Mouse (Mus musculus): ENCODE results near the gene Chrna3. TPM values are rescaled to one million over a fixed set of nuclear protein-coding genes. Genes with fewer than 3 reads are reported as not detected.

Chrna3 gene
- under 1 TPM; 0.61 to 0.95 TPM for total RNA-seq (2021)
- long read RNA-seq, experiment 1, result 0 reads
- long read RNA-seq, experiment 2, full-length matches to known transcripts, result 2 of 2 reads
- long read RNA-seq, experiment 2, partial matches to known transcripts, result 0 of 2 reads
- long read RNA-seq, experiment 2, other reads (novel, unspliced or antisense), result 0 of 2 reads

DNA sequence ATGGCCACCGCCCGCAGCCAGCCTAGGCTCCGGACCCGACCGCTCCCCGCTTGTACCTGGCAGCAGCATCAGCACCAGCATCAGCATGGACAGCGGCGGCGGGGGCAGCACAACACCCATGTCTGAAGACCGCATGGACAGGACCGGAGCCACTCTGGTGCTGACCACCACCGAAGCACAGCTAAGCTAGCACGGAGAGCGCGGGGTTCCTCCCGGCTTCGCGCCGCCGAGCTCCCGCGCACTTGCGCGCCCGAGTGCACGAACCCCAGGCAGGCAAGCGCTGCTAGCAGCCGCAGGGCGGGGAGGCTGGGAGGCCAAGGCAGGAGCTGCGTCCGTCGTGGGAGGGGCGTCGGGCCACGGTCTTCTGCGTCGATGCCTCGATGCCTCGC, at the start of gene Chrna3:
Chrna3 (minus strand) TSS at position 288 of the 389 bp plus-strand sequence.
- Histone ChIP-seq H3K27ac (no peak within 1 kb of the TSS), H3K4me3 (peak within 1 kb of the TSS; percentile 30)
- no peak for TF ChIP-seq CTCF (IDR thresholded peaks at IDR 0.05)
- intact Hi-C loops (cut with DNase I), result loop anchor here (10.0 kb wide), 1 partner anchor 369 kb away; no protein-coding TSS in a partner anchor
- peak in 1 of 2 experiments; percentile 18 for DNase-seq (ENCODE audit: extremely low spot score in 1 of 2, low spot score in 2 of 2)

DNA sequence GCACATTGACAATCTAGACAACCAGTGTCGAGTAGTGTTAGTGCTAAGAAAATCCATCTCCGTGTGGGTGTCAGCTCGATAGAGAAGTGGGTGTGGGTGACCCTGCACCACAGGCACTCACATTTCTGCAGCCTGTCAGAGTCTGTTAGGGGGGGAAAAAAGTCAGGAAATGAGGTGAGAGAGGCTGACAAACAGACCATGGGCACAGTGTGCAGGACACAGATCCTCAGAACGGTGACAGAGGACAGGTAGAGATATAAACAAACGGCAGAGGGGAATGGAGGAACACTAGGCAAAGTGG, 41.6 kb upstream of the Chrna3 start:
- TF ChIP-seq CTCF (IDR thresholded peaks at IDR 0.05), result no peak
- no peak overlapping the region for H3K4me3 ChIP-seq
- no peak for DNase-seq (ENCODE audit: extremely low spot score in 1 of 2, low spot score in 2 of 2)
- no peak overlapping the region for H3K27ac ChIP-seq
- intact Hi-C loops (cut with DNase I), result no loop called here

DNA sequence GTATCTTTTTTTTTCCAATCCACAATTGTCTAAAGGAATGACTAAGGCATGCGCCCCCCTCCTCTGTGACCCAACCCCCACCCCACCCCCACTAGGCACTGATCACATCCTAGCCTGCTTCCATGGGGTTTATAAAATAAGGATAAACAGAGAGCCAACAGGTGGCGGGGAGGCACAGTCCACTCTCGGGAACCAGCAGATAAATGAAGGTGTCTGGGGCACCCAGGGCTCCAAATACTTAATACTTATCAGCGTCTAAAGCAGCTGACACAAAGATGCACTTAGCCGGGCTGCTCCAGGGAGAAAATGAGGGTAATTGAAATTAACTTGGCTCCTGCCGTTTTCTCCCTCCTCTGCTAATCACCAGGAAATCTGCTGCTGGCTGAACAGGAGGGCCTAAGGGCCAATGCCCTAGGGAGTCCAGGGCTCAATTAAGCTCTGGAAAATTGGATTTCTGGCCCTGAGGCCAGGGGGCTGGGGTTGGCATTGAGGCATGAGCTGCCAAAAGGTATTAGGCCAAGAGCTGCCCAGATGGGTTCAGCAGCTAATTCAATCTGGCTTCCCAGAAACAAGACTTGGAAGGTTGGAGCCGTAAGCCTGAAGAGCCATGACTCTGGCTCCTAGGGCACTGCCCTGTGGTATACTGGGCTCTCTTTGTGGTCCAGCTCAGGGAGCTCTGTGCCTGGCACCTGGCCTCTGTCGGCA, 41.0 kb upstream of the Chrna3 start:
- intact Hi-C loops (cut with DNase I), result no loop called here
- DNase-seq (ENCODE audit: extremely low spot score in 1 of 2, low spot score in 2 of 2), result no peak
- TF ChIP-seq CTCF (IDR thresholded peaks at IDR 0.05), result no peak
- Histone ChIP-seq H3K27ac (no peak overlapping the region), H3K4me3 (no peak overlapping the region)

DNA sequence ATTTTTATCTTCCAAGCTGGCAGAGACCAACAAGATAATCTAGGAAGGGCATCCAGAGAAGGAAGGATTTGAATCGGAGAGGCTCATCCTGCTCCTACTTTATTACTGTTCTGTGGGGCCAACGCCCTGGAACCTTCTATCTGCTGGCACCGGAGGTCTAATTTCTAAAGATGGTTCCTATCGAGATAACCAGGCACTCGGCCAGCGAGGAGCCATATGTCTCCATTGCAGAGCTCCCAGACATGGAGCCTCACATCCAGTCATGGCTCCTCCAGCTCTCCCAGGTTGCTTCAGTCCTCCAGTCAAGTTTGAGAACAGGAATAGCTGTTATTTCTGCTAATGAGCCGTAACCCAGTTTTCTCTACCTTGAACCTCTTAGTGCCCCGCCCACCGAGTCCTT, 38.9 kb upstream of the Chrna3 start:
- DNase-seq (ENCODE audit: extremely low spot score in 1 of 2, low spot score in 2 of 2), result no peak
- no peak for TF ChIP-seq CTCF (IDR thresholded peaks at IDR 0.05)
- Histone ChIP-seq H3K27ac (no peak overlapping the region), H3K4me3 (no peak overlapping the region)
- intact Hi-C loops (cut with DNase I), result loop anchor here (2.0 kb wide), 1 partner anchor 14 kb away; no protein-coding TSS in a partner anchor

DNA sequence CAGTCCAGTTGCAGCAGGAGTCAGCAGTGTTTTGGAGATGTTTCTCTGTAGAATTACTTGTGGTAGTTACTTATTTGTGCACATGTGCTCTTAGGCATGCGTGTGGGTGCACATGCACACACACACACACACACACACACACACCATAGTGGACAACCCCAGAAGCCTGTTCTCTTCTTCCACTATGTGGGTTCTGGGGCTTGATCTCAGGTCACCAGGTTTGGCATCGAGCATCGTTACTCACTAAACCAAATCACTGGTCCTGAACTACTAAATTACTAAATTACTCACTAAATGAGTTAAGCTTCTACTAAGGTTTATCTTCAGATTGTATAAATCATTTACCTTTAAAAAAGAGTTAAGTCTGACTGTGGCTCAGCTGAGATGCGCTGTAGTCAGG, 31.7 kb upstream of the Chrna3 start:
- Histone ChIP-seq H3K27ac (no peak overlapping the region), H3K4me3 (no peak overlapping the region)
- TF ChIP-seq CTCF (IDR thresholded peaks at IDR 0.05), result no peak
- DNase-seq (ENCODE audit: extremely low spot score in 1 of 2, low spot score in 2 of 2), result no peak
- intact Hi-C loops (cut with DNase I), result no loop called here

DNA sequence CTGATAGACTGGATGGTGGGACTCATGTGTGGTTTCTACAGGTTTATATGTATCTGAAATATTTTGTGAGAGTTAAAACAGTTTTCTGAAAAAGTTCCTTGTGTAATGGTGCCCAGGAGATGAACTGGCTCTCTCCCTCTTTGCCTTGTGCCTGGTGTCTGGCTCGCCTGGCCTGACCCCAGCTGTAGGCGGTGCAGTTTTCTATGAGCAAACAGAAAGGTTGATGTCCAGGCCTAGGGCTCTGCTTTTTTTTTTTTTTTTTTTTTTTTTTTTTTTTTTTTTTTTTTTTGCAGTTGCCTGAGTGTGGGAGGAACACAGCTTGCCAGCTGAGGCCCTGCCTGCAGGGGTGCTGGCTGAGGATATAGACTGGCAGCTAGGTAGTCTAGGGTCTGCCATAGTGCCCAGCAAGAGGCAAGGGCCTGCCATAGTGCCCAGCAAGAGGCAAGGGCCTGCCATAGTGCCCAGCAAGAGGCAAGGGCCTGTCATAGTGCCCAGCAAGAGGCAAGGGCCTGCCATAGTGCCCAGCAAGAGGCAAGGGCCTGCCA, 29.1 kb upstream of the Chrna3 start:
- intact Hi-C loops (cut with DNase I), result no loop called here
- TF ChIP-seq CTCF (IDR thresholded peaks at IDR 0.05), result no peak
- DNase-seq (ENCODE audit: extremely low spot score in 1 of 2, low spot score in 2 of 2), result no peak
- no peak overlapping the region for H3K4me3 ChIP-seq
- no peak overlapping the region for H3K27ac ChIP-seq

DNA sequence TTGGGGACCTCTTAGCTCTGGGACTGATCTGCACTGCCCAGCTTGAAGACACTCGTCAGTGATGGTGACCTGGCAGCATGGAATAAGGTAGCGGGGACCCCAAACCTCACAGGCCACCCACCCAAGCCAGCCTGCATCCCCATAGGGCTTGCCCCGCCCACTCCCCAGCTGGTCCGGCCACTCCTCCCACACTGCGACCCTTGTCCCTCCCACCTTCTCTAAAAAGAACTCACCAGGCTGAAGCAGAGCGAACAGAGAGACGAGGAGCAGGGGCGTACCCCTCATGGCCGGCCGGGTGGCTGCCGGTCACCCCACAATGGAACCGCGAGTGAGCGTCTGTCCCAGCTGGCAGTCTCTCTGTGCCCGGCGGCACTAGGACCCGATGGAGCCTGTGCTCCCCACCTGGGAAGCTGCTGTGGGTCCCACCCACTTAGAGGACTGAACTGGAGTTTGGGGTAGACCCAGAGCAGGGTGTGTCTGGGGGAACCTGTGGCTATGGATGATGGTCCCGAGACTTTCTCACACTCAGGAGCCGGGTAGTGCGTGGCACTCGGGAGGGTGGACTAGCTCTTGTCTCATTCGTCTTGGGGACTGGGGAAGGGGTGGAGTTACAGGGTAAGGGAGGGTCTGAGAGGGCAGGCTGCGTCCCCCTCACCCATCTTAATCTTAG, 22.0 kb upstream of the Chrna3 start, which contains the start of gene Chrnb4:
Chrnb4 (minus strand) TSS at position 569 of the 670 bp plus-strand sequence.
- DNase-seq (ENCODE audit: extremely low spot score in 1 of 2, low spot score in 2 of 2), result no peak
- H3K4me3 ChIP-seq, result peak within 1 kb of the TSS; percentile 33
- intact Hi-C loops (cut with DNase I), result loop anchor here (5.0 kb wide), 1 partner anchor 264 kb away; no protein-coding TSS in a partner anchor
- H3K27ac ChIP-seq, result no peak within 1 kb of the TSS
- TF ChIP-seq CTCF (IDR thresholded peaks at IDR 0.05), result no peak

DNA sequence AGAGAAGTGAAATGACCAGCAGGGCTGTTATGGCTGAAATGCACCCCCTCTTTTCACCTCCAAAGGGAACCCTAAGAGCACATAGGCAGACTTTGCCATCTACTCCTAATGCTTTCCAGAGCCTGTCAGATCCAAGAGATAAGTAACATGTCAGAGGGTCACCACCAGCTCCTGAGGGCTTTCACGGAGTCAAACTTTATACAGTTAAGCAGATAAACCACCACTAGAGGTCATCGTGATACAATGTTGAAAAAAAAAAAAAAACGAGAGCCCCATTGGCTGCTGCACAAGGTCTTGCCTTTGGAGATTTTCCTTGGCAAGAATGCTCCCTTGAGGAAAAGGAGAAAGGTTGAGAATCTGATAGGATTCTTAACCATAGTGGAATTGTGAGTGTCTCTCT, 20.4 kb upstream of the Chrna3 start:
- Histone ChIP-seq H3K4me3 (no peak overlapping the region), H3K27ac (no peak overlapping the region)
- intact Hi-C loops (cut with DNase I), result loop anchor here (5.0 kb wide), 1 partner anchor 266 kb away; no protein-coding TSS in a partner anchor
- no peak for DNase-seq (ENCODE audit: extremely low spot score in 1 of 2, low spot score in 2 of 2)
- TF ChIP-seq CTCF (IDR thresholded peaks at IDR 0.05), result peak; percentile 40

DNA sequence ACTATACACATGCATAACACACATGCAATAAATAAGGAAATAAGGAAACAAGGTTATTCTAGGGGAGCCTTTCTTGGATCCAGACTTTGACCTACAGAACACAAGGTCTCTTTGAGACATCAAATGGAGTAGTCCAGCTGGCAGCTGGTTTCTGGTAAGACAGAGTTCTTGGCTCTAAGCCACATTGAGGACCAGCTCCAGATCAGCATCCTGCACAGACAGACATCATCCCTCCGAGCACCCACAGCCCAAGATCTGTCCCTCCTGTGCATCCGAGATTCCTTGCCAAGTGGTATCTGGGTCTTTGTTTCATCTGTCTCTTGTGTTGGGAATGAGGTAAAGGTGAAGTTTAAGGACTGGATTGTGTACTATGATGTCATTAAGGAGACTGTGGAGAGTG, 18.6 kb upstream of the Chrna3 start:
- TF ChIP-seq CTCF (IDR thresholded peaks at IDR 0.05), result no peak
- DNase-seq (ENCODE audit: extremely low spot score in 1 of 2, low spot score in 2 of 2), result no peak
- Histone ChIP-seq H3K4me3 (no peak overlapping the region), H3K27ac (no peak overlapping the region)
- intact Hi-C loops (cut with DNase I), result loop anchor here (5.0 kb wide), 1 partner anchor 267 kb away; no protein-coding TSS in a partner anchor

DNA sequence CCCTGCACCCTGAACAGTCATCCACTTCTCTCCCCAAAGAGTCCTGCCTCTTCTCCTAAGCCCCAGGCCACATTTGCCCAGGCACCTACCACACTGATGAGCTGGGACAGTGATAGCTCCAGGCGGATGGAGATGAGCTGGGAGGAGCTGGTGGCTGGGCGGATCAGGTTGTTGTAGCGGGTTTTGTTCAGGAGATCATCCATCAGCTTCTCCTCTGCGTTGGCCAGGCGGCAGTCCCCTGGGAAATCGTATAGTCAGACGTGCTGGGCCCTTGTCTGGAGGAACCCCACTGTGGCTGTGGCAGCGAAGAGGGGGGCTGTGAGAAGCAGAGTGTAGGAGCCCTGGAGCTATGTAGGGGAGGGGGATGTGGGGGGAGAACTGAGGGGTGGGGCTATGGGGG, 17.3 kb upstream of the Chrna3 start:
- Histone ChIP-seq H3K4me3 (no peak overlapping the region), H3K27ac (no peak overlapping the region)
- no peak for DNase-seq (ENCODE audit: extremely low spot score in 1 of 2, low spot score in 2 of 2)
- no peak for TF ChIP-seq CTCF (IDR thresholded peaks at IDR 0.05)
- intact Hi-C loops (cut with DNase I), result no loop called here

DNA sequence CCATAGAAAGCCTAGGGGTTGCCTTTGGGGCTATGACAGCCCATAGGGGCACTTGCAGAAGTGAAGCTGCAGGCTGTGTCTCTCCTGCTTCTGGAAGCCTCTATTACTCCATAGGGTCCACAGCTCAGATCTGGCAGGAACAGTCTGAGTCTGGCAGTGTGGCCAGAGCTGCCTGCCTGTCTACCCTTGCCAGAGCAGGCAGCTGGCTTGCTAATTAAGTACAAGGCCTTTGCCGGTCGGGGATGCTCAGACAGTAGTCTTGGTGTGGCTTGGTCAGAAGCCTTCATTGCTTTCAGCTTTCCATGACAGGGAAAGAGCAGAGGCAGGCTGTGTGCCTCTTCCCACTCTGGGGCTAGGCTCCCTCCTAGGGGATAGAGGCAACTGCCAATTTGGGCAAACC, 15.0 kb upstream of the Chrna3 start:
- DNase-seq (ENCODE audit: extremely low spot score in 1 of 2, low spot score in 2 of 2), result no peak
- intact Hi-C loops (cut with DNase I), result no loop called here
- Histone ChIP-seq H3K27ac (no peak overlapping the region), H3K4me3 (no peak overlapping the region)
- no peak for TF ChIP-seq CTCF (IDR thresholded peaks at IDR 0.05)

DNA sequence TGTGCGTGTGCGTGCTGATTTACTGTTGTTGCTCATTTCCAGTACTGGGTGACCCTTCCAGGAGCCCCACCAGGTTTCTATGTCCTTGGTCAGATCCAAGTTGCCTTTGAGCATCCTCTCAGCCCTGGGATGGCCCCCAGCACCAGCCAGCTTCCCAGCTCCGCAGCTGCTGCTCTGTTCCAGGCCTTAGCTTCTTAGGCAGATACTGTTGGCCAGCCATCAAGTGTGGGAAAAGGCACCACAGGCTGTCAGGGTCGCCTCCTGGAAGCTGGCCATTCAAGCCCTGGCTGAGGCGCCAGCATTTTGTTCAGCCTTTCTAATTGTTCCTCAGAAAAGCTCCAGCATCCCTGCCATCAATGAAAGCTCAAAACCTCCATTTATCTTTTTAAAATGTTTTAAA, 13.6 kb upstream of the Chrna3 start:
- intact Hi-C loops (cut with DNase I), result no loop called here
- no peak for DNase-seq (ENCODE audit: extremely low spot score in 1 of 2, low spot score in 2 of 2)
- no peak overlapping the region for H3K4me3 ChIP-seq
- H3K27ac ChIP-seq, result no peak overlapping the region
- TF ChIP-seq CTCF (IDR thresholded peaks at IDR 0.05), result no peak
